Mouse (Mus musculus) neural tube, embryonic 11.5 days (tissue): Measurements from ENCODE around the gene Dpm1. TPM values are rescaled to one million over a fixed set of nuclear protein-coding genes. Genes with fewer than 3 reads are reported as not detected.
A peak's percentile ranks its signal among the peaks of the same experiment; 100 is the strongest.

Source experiments
- ATAC-seq: fragments of 200-750 bp; cut with Nextera tagmentation; 2 replicates; pipeline ENCODE4 v1.8.0; 2017; ENCODE audit warnings: moderate number of reproducible peaks, mild to moderate bottlenecking, moderate TSS enrichment, moderate library complexity; ENCODE audit not compliant: insufficient read depth, low FRiP score, low TSS enrichment
- DNase-seq: peaks from one replicate; pipeline ENCODE4 v3.0.0-alpha.2; 2015; ENCODE audit warnings: low spot score
- H3K27ac ChIP-seq: fragments of 300-500 bp; sonication (generic); 2 replicates; pipeline ENCODE4 v1.5.1; 2014; ENCODE audit warnings: low read depth, mild to moderate bottlenecking, low read length
- H3K27me3 ChIP-seq: fragments of 300-500 bp; sonication (generic); 2 replicates; pipeline ENCODE4 v1.6.1; 2014; ENCODE audit warnings: mild to moderate bottlenecking, low read length, mixed read lengths; ENCODE audit not compliant: control insufficient read depth, insufficient read depth
- H3K36me3 ChIP-seq: fragments of 300-500 bp; sonication (generic); 2 replicates; pipeline ENCODE4 v1.6.1; 2014; ENCODE audit warnings: mild to moderate bottlenecking, low read length, moderate library complexity, mixed read lengths; ENCODE audit not compliant: control insufficient read depth, insufficient read depth
- H3K4me1 ChIP-seq: fragments of 300-500 bp; sonication (generic); 2 replicates; pipeline ENCODE4 v1.6.1; 2014; ENCODE audit warnings: low read length, mixed read lengths; ENCODE audit not compliant: control insufficient read depth, insufficient read depth
- H3K4me2 ChIP-seq: fragments of 300-500 bp; sonication (generic); 2 replicates; pipeline ENCODE4 v1.6.1; 2014; ENCODE audit warnings: low read depth, mild to moderate bottlenecking, moderate library complexity
- H3K4me3 ChIP-seq: fragments of 300-500 bp; sonication (generic); 2 replicates; pipeline ENCODE4 v1.5.1; 2014; ENCODE audit warnings: low read depth, low read length
- H3K9ac ChIP-seq: fragments of 300-500 bp; sonication (generic); 2 replicates; pipeline ENCODE4 v1.6.1; 2014; ENCODE audit warnings: mild to moderate bottlenecking, low read length
- H3K9me3 ChIP-seq: fragments of 300-500 bp; sonication (generic); 2 replicates; pipeline ENCODE4 v1.6.1; 2016; ENCODE audit warnings: low read length; ENCODE audit not compliant: control insufficient read depth
- WGBS: fragments of 180-500 bp; shearing (Covaris S2); extraction: QIAGEN DNeasy Blood & Tissue Kit; methylation state at CpG from one replicate; pipeline ENCODE4 v1.1.7; 2014; 5-methylcytosine and 5-hydroxymethylcytosine counted together
- polyA plus RNA-seq: library from polyadenylated mRNA; unstranded; fragments of >200 nt; fragmentation: Nextera tagmentation; extraction: Ambion mirVana; gene quantifications from 2 replicates; pipeline ENCODE4 v1.2.1, GENCODE M21; 2014

The Dpm1 gene
- polyA plus RNA-seq, 1 experiment from 2014 or later = 48.7 TPM

GRCm38 (mm10) chr2:168191856-168192255 is 38.5 kb downstream of the Dpm1 start:
- H3K36me3 ChIP-seq = no peaks in the 10 kb centered on the region; the same call in none of the 2 replicates
- WGBS = 96% methylated on average over 2 of the region's 2 CpGs
- no peaks in the 10 kb centered on the region for H3K27me3 ChIP-seq
- H3K4me2 ChIP-seq = no peak overlapping the region
- no peak overlapping the region for H3K4me3 ChIP-seq
- ATAC-seq (no peak), DNase-seq (no peak)
- H3K4me1 ChIP-seq = no peaks in the 10 kb centered on the region
- no peak overlapping the region for H3K9ac ChIP-seq
- H3K9me3 ChIP-seq = no peaks in the 10 kb centered on the region
- H3K27ac ChIP-seq = no peak overlapping the region

DNA sequence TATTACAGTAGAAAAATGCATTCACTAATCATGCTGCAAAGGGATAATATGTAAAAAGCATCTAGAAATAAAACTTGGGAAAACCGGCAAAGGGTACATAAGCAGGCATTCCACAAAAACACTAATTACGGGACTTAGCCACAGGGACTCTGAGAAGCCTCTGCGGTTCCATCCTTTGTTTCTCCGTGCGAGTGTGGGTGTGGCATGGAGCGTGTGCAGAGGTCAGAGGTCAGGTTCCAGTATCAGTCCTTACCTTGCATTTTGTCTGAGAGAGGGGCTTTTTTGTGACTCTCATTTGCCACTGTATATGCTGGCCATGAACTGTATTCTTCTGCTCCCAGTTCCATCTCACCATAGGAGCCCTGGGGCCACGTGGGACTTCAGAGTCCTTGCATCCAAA is 54.4 kb downstream of the Dpm1 start:
- DNase-seq (no peak), ATAC-seq (no peak)
- H3K27me3 ChIP-seq = no peaks in the 10 kb centered on the region
- WGBS = 43% methylated on average over 7 of the region's 7 CpGs
- H3K36me3 ChIP-seq = no peaks in the 10 kb centered on the region
- H3K4me3 ChIP-seq = no peak overlapping the region
- no peak overlapping the region for H3K27ac ChIP-seq
- H3K4me1 ChIP-seq = no peaks in the 10 kb centered on the region
- no peaks in the 10 kb centered on the region for H3K9me3 ChIP-seq
- H3K4me2 ChIP-seq = no peak overlapping the region
- H3K9ac ChIP-seq = no peak overlapping the region

- Histone ChIP-seq H3K4me2 (peak overlapping the region; percentile 16), H3K36me3 (no peaks in the 10 kb centered on the region), H3K9ac (peak overlapping the region; percentile 1; the same call in 1 of the 2 replicates), H3K9me3 (no peaks in the 10 kb centered on the region), H3K27me3 (no peaks in the 10 kb centered on the region), H3K27ac (no peak overlapping the region), H3K4me3 (no peak overlapping the region), H3K4me1 (peaks cover 17% of the 10 kb centered on the region)
- WGBS = 11% methylated on average over 13 of the region's 13 CpGs
- DNase-seq = no peak
- ATAC-seq = no peak; the same call in 1 of the 2 replicates
Observed at GRCm38 (mm10) chr2:168170167-168170685, 60.2 kb downstream of the Dpm1 start.

- H3K9ac ChIP-seq = no peak overlapping the region; the same call in none of the 2 replicates
- no peak overlapping the region for H3K27ac ChIP-seq
- WGBS = 2% methylated on average over 9 of the region's 9 CpGs
- H3K4me3 ChIP-seq = no peak overlapping the region
- ATAC-seq (no peak), DNase-seq (no peak)
- no peaks in the 10 kb centered on the region for H3K36me3 ChIP-seq
- no peaks in the 10 kb centered on the region for H3K27me3 ChIP-seq
- no peaks in the 10 kb centered on the region for H3K9me3 ChIP-seq
- peaks cover 17% of the 10 kb centered on the region for H3K4me1 ChIP-seq
- peak overlapping the region; percentile 16 for H3K4me2 ChIP-seq
Observed at GRCm38 (mm10) chr2:168169800-168170113, 60.6 kb downstream of the Dpm1 start.

DNA sequence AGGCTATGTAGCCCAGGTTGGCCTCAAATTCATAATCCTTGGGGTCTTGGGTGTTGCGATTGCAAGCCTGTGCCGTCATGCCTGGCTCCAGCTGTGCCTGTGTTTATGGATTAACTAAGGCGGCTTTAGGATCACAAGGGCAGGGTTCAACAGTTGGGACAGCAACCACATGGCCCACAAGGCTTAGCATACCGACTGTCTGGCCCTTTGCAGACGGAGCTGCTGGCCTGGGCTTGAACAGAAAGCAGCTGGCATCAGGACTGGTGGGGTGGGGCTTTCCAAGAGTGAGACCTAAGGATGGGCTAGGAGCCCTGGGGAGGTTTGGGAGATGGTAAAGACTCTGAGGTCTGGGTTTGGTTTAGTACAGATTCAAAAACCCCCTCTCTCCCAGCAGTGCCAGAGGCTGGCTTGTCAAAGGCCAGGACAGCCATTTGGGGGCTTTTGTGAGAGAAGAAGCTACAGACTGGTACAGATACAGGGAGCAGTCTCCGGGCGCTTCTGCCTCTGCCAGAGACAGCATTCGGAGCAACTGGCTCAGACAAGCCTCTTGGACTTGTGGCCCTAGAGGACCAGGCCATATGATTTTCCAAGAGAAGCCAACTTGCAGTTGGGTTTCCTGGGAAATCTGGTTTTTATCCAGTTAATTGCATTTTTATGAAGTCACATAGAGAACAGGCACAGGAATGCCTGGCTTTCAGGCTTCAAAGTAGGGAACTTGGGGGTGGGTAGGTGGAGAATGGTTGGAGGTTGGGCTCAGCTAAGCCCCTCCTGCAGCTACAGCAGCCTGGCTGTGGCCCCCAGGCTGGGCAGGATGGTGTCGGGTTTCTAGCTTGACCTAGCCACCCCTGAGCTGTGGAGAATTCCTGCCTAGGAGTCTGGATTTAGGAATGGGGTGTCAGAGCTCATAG is 61.2 kb downstream of the Dpm1 start:
- Histone ChIP-seq H3K27me3 (no peaks in the 10 kb centered on the region), H3K4me3 (no peak overlapping the region), H3K4me1 (peaks cover 17% of the 10 kb centered on the region), H3K4me2 (peak overlapping the region; percentile 16; the same call in 1 of the 2 replicates), H3K9me3 (no peaks in the 10 kb centered on the region), H3K36me3 (no peaks in the 10 kb centered on the region), H3K27ac (0 out of 2 replicates have a peak overlapping the region, but pooled peaks have one; percentile 3), H3K9ac (no peak overlapping the region; the same call in 1 of the 2 replicates)
- no peak for ATAC-seq
- WGBS = 48% methylated on average over 9 of the region's 9 CpGs
- peak; percentile 58 for DNase-seq

DNA sequence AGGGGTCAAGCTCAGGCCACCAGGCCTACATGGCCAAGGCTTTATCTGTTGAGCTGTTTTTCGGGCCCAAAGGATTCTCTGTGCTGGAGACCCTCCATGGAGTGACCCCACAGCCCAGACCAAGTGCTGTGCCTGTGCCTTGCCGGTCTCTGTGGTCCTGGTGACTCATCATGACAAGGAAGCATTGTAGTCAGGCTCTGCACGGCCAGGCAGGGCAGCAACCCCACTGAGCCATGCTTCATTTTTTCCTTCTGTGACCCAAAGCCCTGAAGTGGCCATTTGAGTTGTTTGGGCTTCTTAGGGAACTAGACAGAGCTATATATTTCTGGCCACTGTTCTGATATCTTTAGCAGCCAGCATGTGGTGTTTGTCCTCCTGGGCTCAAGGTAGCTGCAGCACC is 62.6 kb downstream of the Dpm1 start:
- H3K9ac ChIP-seq = no peak overlapping the region
- H3K27me3 ChIP-seq = no peaks in the 10 kb centered on the region
- WGBS = 52% methylated on average over 3 of the region's 3 CpGs
- DNase-seq (no peak), ATAC-seq (no peak)
- H3K4me2 ChIP-seq = no peak overlapping the region
- no peak overlapping the region for H3K27ac ChIP-seq
- peaks cover 17% of the 10 kb centered on the region for H3K4me1 ChIP-seq
- no peak overlapping the region for H3K4me3 ChIP-seq
- H3K36me3 ChIP-seq = no peaks in the 10 kb centered on the region
- H3K9me3 ChIP-seq = no peaks in the 10 kb centered on the region

DNA sequence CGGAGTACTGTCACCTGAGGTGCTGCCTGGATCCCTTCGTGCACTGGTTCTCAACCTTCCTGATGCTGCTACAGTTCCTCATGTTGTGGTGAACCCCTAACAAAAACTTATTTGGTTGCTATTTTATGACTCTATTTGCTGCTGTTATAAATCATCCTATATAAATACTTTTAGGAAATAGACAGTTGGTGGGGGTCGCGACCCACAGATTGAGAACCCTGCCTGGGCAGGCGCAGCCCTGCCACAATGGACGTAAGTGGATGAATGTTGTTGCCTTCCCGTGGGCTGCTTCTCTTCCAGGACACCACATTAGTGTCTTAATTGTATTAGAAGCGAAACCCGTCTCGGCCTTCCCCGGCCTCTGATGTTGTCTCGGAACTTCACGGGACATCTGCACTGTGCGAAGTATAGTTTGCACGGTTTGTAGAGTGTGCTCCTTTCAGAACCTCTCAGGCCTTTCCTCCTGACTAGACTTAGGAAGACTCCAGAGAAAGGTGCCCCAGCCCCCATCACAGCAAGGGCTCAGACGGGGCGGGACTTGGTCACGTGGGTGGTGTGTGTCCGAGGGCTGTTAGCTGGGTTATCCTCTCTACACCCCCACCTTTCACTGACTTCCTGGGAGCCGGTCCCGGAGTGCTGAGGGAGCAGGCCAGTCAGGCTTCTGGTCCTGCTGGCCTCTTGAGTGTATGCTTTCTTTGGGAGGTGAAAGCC is 63.5 kb downstream of the Dpm1 start:
- H3K36me3 ChIP-seq = no peaks in the 10 kb centered on the region
- peaks cover 17% of the 10 kb centered on the region for H3K4me1 ChIP-seq
- no peaks in the 10 kb centered on the region for H3K27me3 ChIP-seq
- 45% methylated on average over 21 of the region's 21 CpGs for WGBS
- H3K9ac ChIP-seq = no peak overlapping the region
- no peak overlapping the region for H3K4me2 ChIP-seq
- H3K9me3 ChIP-seq = no peaks in the 10 kb centered on the region
- no peak overlapping the region for H3K27ac ChIP-seq
- no peak overlapping the region for H3K4me3 ChIP-seq
- no peak for DNase-seq
- ATAC-seq = no peak

DNA sequence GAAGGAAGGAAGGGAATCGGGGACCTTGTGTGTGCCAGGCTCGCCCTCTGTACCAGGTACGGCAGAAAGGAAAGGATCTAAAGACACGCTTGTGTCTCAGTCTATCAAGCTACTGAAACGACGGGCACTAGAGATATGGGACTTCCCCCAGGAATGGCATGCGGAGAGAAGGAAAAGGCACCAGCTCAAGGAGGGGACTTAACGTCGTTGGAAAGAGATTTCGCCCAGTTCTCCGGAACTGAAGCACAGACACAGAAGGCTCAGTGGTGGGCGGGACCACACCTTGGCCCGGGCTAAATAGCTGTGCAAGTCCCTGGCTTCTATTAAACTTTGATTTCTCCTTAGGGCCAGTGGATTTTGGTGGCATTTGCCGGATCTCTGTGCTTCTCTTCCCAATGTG is 68.4 kb downstream of the Dpm1 start:
- Histone ChIP-seq H3K36me3 (no peaks in the 10 kb centered on the region), H3K9ac (peak overlapping the region; percentile 8), H3K27me3 (no peaks in the 10 kb centered on the region), H3K4me1 (no peaks in the 10 kb centered on the region), H3K27ac (no peak overlapping the region), H3K4me3 (no peak overlapping the region), H3K9me3 (no peaks in the 10 kb centered on the region), H3K4me2 (peak overlapping the region; percentile 27)
- 9% methylated on average over 14 of the region's 14 CpGs for WGBS
- ATAC-seq = no peak
- DNase-seq = no peak
